Mouse (Mus musculus): ENCODE data around the gene Tbrg4. TPM values are rescaled to one million over a fixed set of nuclear protein-coding genes. Genes with fewer than 3 reads are reported as not detected.

Tbrg4 gene
- polyA plus RNA-seq, 1 experiment from 2014 or later, result 45.6 TPM

- no peak overlapping the region for H3K27ac ChIP-seq (ENCODE audit: low read length)
- H3K36me3 ChIP-seq (ENCODE audit: insufficient read depth, low read length), result peaks cover 14% of the 10 kb centered on the region
- no peaks in the 10 kb centered on the region for H3K9me3 ChIP-seq (ENCODE audit: low read length)
- H3K27me3 ChIP-seq (ENCODE audit: insufficient read depth, low read length), result no peaks in the 10 kb centered on the region
- no peak overlapping the region for H3K4me3 ChIP-seq (ENCODE audit: low read length)
- ATAC-seq (ENCODE audit: low FRiP score, low TSS enrichment), result no peak
- H3K4me1 ChIP-seq (ENCODE audit: insufficient read depth, low read length), result no peaks in the 10 kb centered on the region
- H3K9ac ChIP-seq (replicated peaks; ENCODE audit: low read length), result no peak overlapping the region
- WGBS, result 83% methylated on average over 2 of the region's 2 CpGs
- H3K4me2 ChIP-seq (replicated peaks; ENCODE audit: low read depth, low read length), result no peak overlapping the region
Measured at GRCm38 (mm10) chr11:6581560-6581959, 44.3 kb downstream of the Tbrg4 start.

- Histone ChIP-seq H3K4me2 (replicated peaks; ENCODE audit: low read depth, low read length) (no peak overlapping the region), H3K9ac (replicated peaks; ENCODE audit: low read length) (no peak overlapping the region), H3K4me3 (ENCODE audit: low read length) (no peak overlapping the region), H3K27ac (ENCODE audit: low read length) (no peak overlapping the region), H3K36me3 (ENCODE audit: insufficient read depth, low read length) (peaks cover 7% of the 10 kb centered on the region), H3K27me3 (ENCODE audit: insufficient read depth, low read length) (no peaks in the 10 kb centered on the region), H3K9me3 (ENCODE audit: low read length) (no peaks in the 10 kb centered on the region), H3K4me1 (ENCODE audit: insufficient read depth, low read length) (no peaks in the 10 kb centered on the region)
- no peak for ATAC-seq (ENCODE audit: low FRiP score, low TSS enrichment)
- 80% methylated on average over 4 of the region's 4 CpGs for WGBS
Measured at GRCm38 (mm10) chr11:6580065-6580750, 45.7 kb downstream of the Tbrg4 start.

- Histone ChIP-seq H3K9me3 (ENCODE audit: low read length) (no peaks in the 10 kb centered on the region), H3K9ac (replicated peaks; ENCODE audit: low read length) (no peak overlapping the region), H3K4me3 (ENCODE audit: low read length) (no peak overlapping the region), H3K4me2 (replicated peaks; ENCODE audit: low read depth, low read length) (no peak overlapping the region), H3K27ac (ENCODE audit: low read length) (no peak overlapping the region), H3K36me3 (ENCODE audit: insufficient read depth, low read length) (peaks cover 7% of the 10 kb centered on the region), H3K4me1 (ENCODE audit: insufficient read depth, low read length) (no peaks in the 10 kb centered on the region), H3K27me3 (ENCODE audit: insufficient read depth, low read length) (no peaks in the 10 kb centered on the region)
- ATAC-seq (ENCODE audit: low FRiP score, low TSS enrichment), result no peak
- WGBS, result 89% methylated on average over 7 of the region's 7 CpGs
Measured at GRCm38 (mm10) chr11:6579361-6579760, 46.5 kb downstream of the Tbrg4 start.

GRCm38 (mm10) chr11:6576151-6576550, 49.7 kb downstream of the Tbrg4 start:
- H3K27ac ChIP-seq (ENCODE audit: low read length), result no peak overlapping the region
- H3K9ac ChIP-seq (replicated peaks; ENCODE audit: low read length), result no peak overlapping the region
- ATAC-seq (ENCODE audit: low FRiP score, low TSS enrichment), result no peak
- H3K4me2 ChIP-seq (replicated peaks; ENCODE audit: low read depth, low read length), result no peak overlapping the region
- no peaks in the 10 kb centered on the region for H3K9me3 ChIP-seq (ENCODE audit: low read length)
- WGBS, result 61% methylated on average over 3 of the region's 3 CpGs
- H3K4me1 ChIP-seq (ENCODE audit: insufficient read depth, low read length), result no peaks in the 10 kb centered on the region
- peaks cover 16% of the 10 kb centered on the region for H3K36me3 ChIP-seq (ENCODE audit: insufficient read depth, low read length)
- no peak overlapping the region for H3K4me3 ChIP-seq (ENCODE audit: low read length)
- no peaks in the 10 kb centered on the region for H3K27me3 ChIP-seq (ENCODE audit: insufficient read depth, low read length)

GRCm38 (mm10) chr11:6569410-6569777, 56.5 kb downstream of the Tbrg4 start:
- H3K4me1 ChIP-seq (ENCODE audit: insufficient read depth, low read length), result no peaks in the 10 kb centered on the region
- H3K27ac ChIP-seq (ENCODE audit: low read length), result no peak overlapping the region
- no peak for ATAC-seq (ENCODE audit: low FRiP score, low TSS enrichment)
- no peak overlapping the region for H3K4me3 ChIP-seq (ENCODE audit: low read length)
- peaks cover 17% of the 10 kb centered on the region for H3K36me3 ChIP-seq (ENCODE audit: insufficient read depth, low read length)
- no peak overlapping the region for H3K9ac ChIP-seq (replicated peaks; ENCODE audit: low read length)
- WGBS, result 44% methylated on average over 3 of the region's 3 CpGs
- no peaks in the 10 kb centered on the region for H3K27me3 ChIP-seq (ENCODE audit: insufficient read depth, low read length)
- H3K4me2 ChIP-seq (replicated peaks; ENCODE audit: low read depth, low read length), result no peak overlapping the region
- H3K9me3 ChIP-seq (ENCODE audit: low read length), result no peaks in the 10 kb centered on the region

GRCm38 (mm10) chr11:6568584-6569409, 57.1 kb downstream of the Tbrg4 start:
- Histone ChIP-seq H3K9me3 (ENCODE audit: low read length) (no peaks in the 10 kb centered on the region), H3K4me1 (ENCODE audit: insufficient read depth, low read length) (no peaks in the 10 kb centered on the region), H3K27me3 (ENCODE audit: insufficient read depth, low read length) (no peaks in the 10 kb centered on the region), H3K36me3 (ENCODE audit: insufficient read depth, low read length) (peaks cover 18% of the 10 kb centered on the region), H3K4me3 (ENCODE audit: low read length) (no peak overlapping the region), H3K4me2 (replicated peaks; ENCODE audit: low read depth, low read length) (no peak overlapping the region), H3K27ac (ENCODE audit: low read length) (no peak overlapping the region), H3K9ac (replicated peaks; ENCODE audit: low read length) (no peak overlapping the region)
- whole genome bisulfite sequencing, result 70% methylated on average over 11 of the region's 11 CpGs
- no peak for ATAC-seq (ENCODE audit: low FRiP score, low TSS enrichment)

GRCm38 (mm10) chr11:6567951-6568350, 57.9 kb downstream of the Tbrg4 start:
- Histone ChIP-seq H3K27ac (ENCODE audit: low read length) (no peak overlapping the region), H3K4me1 (ENCODE audit: insufficient read depth, low read length) (no peaks in the 10 kb centered on the region), H3K36me3 (ENCODE audit: insufficient read depth, low read length) (peaks cover 16% of the 10 kb centered on the region; the same call in 1 of the 2 replicates), H3K4me2 (replicated peaks; ENCODE audit: low read depth, low read length) (no peak overlapping the region), H3K27me3 (ENCODE audit: insufficient read depth, low read length) (no peaks in the 10 kb centered on the region), H3K4me3 (ENCODE audit: low read length) (no peak overlapping the region), H3K9ac (replicated peaks; ENCODE audit: low read length) (no peak overlapping the region), H3K9me3 (ENCODE audit: low read length) (no peaks in the 10 kb centered on the region)
- 78% methylated on average over 8 of the region's 8 CpGs for WGBS
- ATAC-seq (ENCODE audit: low FRiP score, low TSS enrichment), result no peak

- no peaks in the 10 kb centered on the region for H3K27me3 ChIP-seq (ENCODE audit: insufficient read depth, low read length)
- H3K9ac ChIP-seq (replicated peaks; ENCODE audit: low read length), result no peak overlapping the region
- H3K27ac ChIP-seq (ENCODE audit: low read length), result no peak overlapping the region
- H3K4me2 ChIP-seq (replicated peaks; ENCODE audit: low read depth, low read length), result no peak overlapping the region
- 70% methylated on average over 4 of the region's 4 CpGs for WGBS
- no peak overlapping the region for H3K4me3 ChIP-seq (ENCODE audit: low read length)
- H3K36me3 ChIP-seq (ENCODE audit: insufficient read depth, low read length), result peaks cover 14% of the 10 kb centered on the region; the same call in 1 of the 2 replicates
- no peaks in the 10 kb centered on the region for H3K9me3 ChIP-seq (ENCODE audit: low read length)
- ATAC-seq (ENCODE audit: low FRiP score, low TSS enrichment), result no peak
- H3K4me1 ChIP-seq (ENCODE audit: insufficient read depth, low read length), result no peaks in the 10 kb centered on the region
Measured at GRCm38 (mm10) chr11:6566496-6566895, 59.4 kb downstream of the Tbrg4 start.
